20 mouse cellular contexts compared by ENCODE assay signal in the genomic region with DNA sequence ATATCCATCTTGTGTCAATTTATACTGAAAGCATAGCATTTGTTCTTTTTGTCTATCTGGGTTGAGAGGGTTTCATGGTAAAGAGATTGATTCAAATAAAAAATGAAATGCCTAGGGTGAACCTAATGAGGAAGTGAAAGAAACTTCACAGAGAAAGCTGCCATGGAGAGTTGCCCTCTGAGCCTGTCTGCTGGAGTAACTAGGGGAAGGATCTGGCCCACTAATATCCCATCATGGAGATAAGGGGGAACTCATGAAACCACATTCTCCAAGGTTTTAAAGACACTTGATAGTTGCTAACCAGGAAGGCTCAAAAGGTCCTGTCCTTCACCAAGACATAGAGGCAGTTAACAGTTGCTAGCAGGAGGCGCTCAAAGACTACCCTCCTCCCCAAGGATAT.
"Had no signal": no experiment of that assay in that cellular context is flagged by ENCODE, and none has a peak within 500 bp of the region (broad histone marks: within the 10 kb centered on the region; RNA-seq: fewer than 3 reads in every experiment).

No protein-coding gene starts in this region.

- ATAC-seq: forebrain, embryonic 13.5 days; forebrain, embryonic 14.5 days; forebrain, embryonic 15.5 days; forebrain, embryonic 16.5 days; forebrain, postnatal 0 days had no signal

- DNase-seq: cerebellum, adult 9-10 months; cerebellum, adult 9-11 months; cerebellum, postnatal 10 days; cerebellum, postnatal 14 days; cerebellum, postnatal 25 days; cerebellum, postnatal 36 days; embryo, embryonic 11 days; forebrain, postnatal 0 days; gastrocnemius, adult 2 months; gastrocnemius, postnatal 10 days; gastrocnemius, postnatal 14 days; gastrocnemius, postnatal 25 days; gastrocnemius, postnatal 36 days; heart, adult 11 months; heart, adult 18-20 months; heart, adult 2 months had no signal
